Mouse (Mus musculus) neural tube, embryonic 13.5 days (tissue): ENCODE data around the gene Slc26a8. TPM values are rescaled to one million over a fixed set of nuclear protein-coding genes. Genes with fewer than 3 reads are reported as not detected.
A peak's percentile ranks its signal among the peaks of the same experiment; 100 is the strongest.

ENCODE experiments used
- ATAC-seq: fragments of 200-750 bp; cut with Nextera tagmentation; 2 replicates; pipeline ENCODE4 v1.8.0; 2017; ENCODE audit warnings: low read depth, mild to moderate bottlenecking, moderate TSS enrichment, moderate library complexity
- H3K27ac ChIP-seq: fragments of 300-500 bp; sonication (generic); replicated peaks from 2 replicates; pipeline ENCODE4 v1.5.1; 2015; ENCODE audit warnings: moderate library complexity, mild to moderate bottlenecking, inconsistent platforms
- H3K27me3 ChIP-seq: fragments of 300-500 bp; sonication (generic); 2 replicates; pipeline ENCODE4 v1.6.1; 2015; ENCODE audit warnings: mild to moderate bottlenecking, inconsistent platforms
- H3K36me3 ChIP-seq: fragments of 300-500 bp; sonication (generic); 2 replicates; pipeline ENCODE4 v1.6.1; 2015; ENCODE audit warnings: mild to moderate bottlenecking, inconsistent platforms
- H3K4me1 ChIP-seq: fragments of 300-500 bp; sonication (generic); replicated peaks from 2 replicates; pipeline ENCODE4 v1.6.1; 2015; ENCODE audit warnings: inconsistent platforms
- H3K4me2 ChIP-seq: fragments of 300-500 bp; sonication (generic); 2 replicates; pipeline ENCODE4 v1.6.1; 2015; ENCODE audit warnings: inconsistent platforms, mild to moderate bottlenecking, moderate library complexity
- H3K4me3 ChIP-seq: fragments of 300-500 bp; sonication (generic); 2 replicates; pipeline ENCODE4 v1.5.1; 2015; ENCODE audit warnings: mild to moderate bottlenecking, inconsistent platforms
- H3K9ac ChIP-seq: fragments of 300-500 bp; sonication (generic); 2 replicates; pipeline ENCODE4 v1.6.1; 2015; ENCODE audit warnings: moderate library complexity, mild to moderate bottlenecking, inconsistent platforms
- H3K9me3 ChIP-seq: fragments of 300-500 bp; sonication (generic); 2 replicates; pipeline ENCODE4 v1.6.1; 2016; ENCODE audit warnings: inconsistent platforms
- WGBS: fragments of 180-500 bp; shearing (Covaris S2); methylation state at CpG from one replicate; pipeline ENCODE4 v1.1.7; 2015; 5-methylcytosine and 5-hydroxymethylcytosine counted together
- polyA plus RNA-seq: library from polyadenylated mRNA; unstranded; fragments of >200 nt; fragmentation: Nextera tagmentation; extraction: Ambion mirVana; gene quantifications from 2 replicates; pipeline ENCODE4 v1.2.1, GENCODE M21; 2015

The Slc26a8 gene
- polyA plus RNA-seq, 1 experiment from 2014 or later: 1.2 TPM

- Histone ChIP-seq H3K27me3 (no peaks in the 10 kb centered on the region), H3K9ac (no peak overlapping the region), H3K36me3 (no peaks in the 10 kb centered on the region), H3K4me1 (no peaks in the 10 kb centered on the region), H3K9me3 (no peaks in the 10 kb centered on the region), H3K27ac (no peak overlapping the region), H3K4me3 (no peak overlapping the region), H3K4me2 (no peak overlapping the region)
- no peak for ATAC-seq
- 83% methylated on average over 13 of the region's 13 CpGs for WGBS
Observed at GRCm38 (mm10) chr17:28682311-28683084, 7.5 kb downstream of the Slc26a8 start.

- WGBS: 53% methylated on average over 6 of the region's 6 CpGs
Observed at GRCm38 (mm10) chr17:28659564-28659963, 30.5 kb downstream of the Slc26a8 start.

GRCm38 (mm10) chr17:28657936-28658335 lies 32.1 kb downstream of the Slc26a8 start:
- Histone ChIP-seq H3K4me1 (peaks cover 8% of the 10 kb centered on the region; the same call in 1 of the 2 replicates), H3K36me3 (no peaks in the 10 kb centered on the region), H3K9me3 (no peaks in the 10 kb centered on the region), H3K4me2 (no peak overlapping the region), H3K27ac (peak overlapping the region; percentile 33; the same call in 1 of the 2 replicates), H3K4me3 (no peak overlapping the region), H3K9ac (no peak overlapping the region), H3K27me3 (no peaks in the 10 kb centered on the region)
- ATAC-seq: peak; percentile 93
- WGBS: 34% methylated on average over 4 of the region's 4 CpGs

More at GRCm38 (mm10) chr17:28659564-28659963, 30.5 kb downstream of the Slc26a8 start:
- no peak for ATAC-seq
- Histone ChIP-seq H3K4me2 (no peak overlapping the region), H3K9ac (no peak overlapping the region), H3K36me3 (no peaks in the 10 kb centered on the region), H3K9me3 (no peaks in the 10 kb centered on the region), H3K4me3 (no peak overlapping the region), H3K27me3 (no peaks in the 10 kb centered on the region), H3K4me1 (peaks cover 8% of the 10 kb centered on the region; the same call in 1 of the 2 replicates), H3K27ac (no peak overlapping the region)

GRCm38 (mm10) chr17:28650268-28650667 lies 39.8 kb downstream of the Slc26a8 start:
- H3K9me3 ChIP-seq: no peaks in the 10 kb centered on the region
- H3K27ac ChIP-seq: no peak overlapping the region
- no peak for ATAC-seq
- no peaks in the 10 kb centered on the region for H3K4me1 ChIP-seq
- no peaks in the 10 kb centered on the region for H3K27me3 ChIP-seq
- no peak overlapping the region for H3K9ac ChIP-seq
- no peak overlapping the region for H3K4me3 ChIP-seq
- H3K4me2 ChIP-seq: no peak overlapping the region
- no peaks in the 10 kb centered on the region for H3K36me3 ChIP-seq
- WGBS: 74% methylated on average over 3 of the region's 3 CpGs

- no peak for ATAC-seq
- no peaks in the 10 kb centered on the region for H3K9me3 ChIP-seq
- 49% methylated on average over 6 of the region's 6 CpGs for WGBS
- no peaks in the 10 kb centered on the region for H3K36me3 ChIP-seq
- H3K27me3 ChIP-seq: no peaks in the 10 kb centered on the region
- H3K27ac ChIP-seq: no peak overlapping the region
- no peaks in the 10 kb centered on the region for H3K4me1 ChIP-seq
- H3K9ac ChIP-seq: no peak overlapping the region
- H3K4me2 ChIP-seq: no peak overlapping the region
- no peak overlapping the region for H3K4me3 ChIP-seq
Observed at GRCm38 (mm10) chr17:28648607-28649370, 41.2 kb downstream of the Slc26a8 start.

GRCm38 (mm10) chr17:28646221-28646620 lies 43.8 kb downstream of the Slc26a8 start:
- Histone ChIP-seq H3K4me2 (no peak overlapping the region), H3K27ac (no peak overlapping the region), H3K4me1 (no peaks in the 10 kb centered on the region), H3K27me3 (no peaks in the 10 kb centered on the region), H3K4me3 (no peak overlapping the region), H3K9ac (no peak overlapping the region), H3K9me3 (no peaks in the 10 kb centered on the region), H3K36me3 (no peaks in the 10 kb centered on the region)
- WGBS: 69% methylated on average over 3 of the region's 3 CpGs
- no peak for ATAC-seq

GRCm38 (mm10) chr17:28644112-28644511 lies 45.9 kb downstream of the Slc26a8 start:
- ATAC-seq: no peak
- Histone ChIP-seq H3K4me2 (no peak overlapping the region), H3K36me3 (no peaks in the 10 kb centered on the region), H3K9ac (no peak overlapping the region), H3K4me1 (no peaks in the 10 kb centered on the region), H3K9me3 (no peaks in the 10 kb centered on the region), H3K27me3 (no peaks in the 10 kb centered on the region), H3K27ac (no peak overlapping the region), H3K4me3 (no peak overlapping the region)
- 66% methylated on average over 4 of the region's 4 CpGs for WGBS

- no peaks in the 10 kb centered on the region for H3K36me3 ChIP-seq
- no peak overlapping the region for H3K4me2 ChIP-seq
- H3K27me3 ChIP-seq: no peaks in the 10 kb centered on the region
- WGBS: 41% methylated on average over 3 of the region's 3 CpGs
- ATAC-seq: no peak
- no peaks in the 10 kb centered on the region for H3K4me1 ChIP-seq
- no peak overlapping the region for H3K9ac ChIP-seq
- no peak overlapping the region for H3K27ac ChIP-seq
- no peaks in the 10 kb centered on the region for H3K9me3 ChIP-seq
- no peak overlapping the region for H3K4me3 ChIP-seq
Observed at GRCm38 (mm10) chr17:28643697-28644096, 46.3 kb downstream of the Slc26a8 start.

- whole genome bisulfite sequencing: 83% methylated on average over 3 of the region's 3 CpGs
- Histone ChIP-seq H3K4me2 (no peak overlapping the region), H3K4me3 (no peak overlapping the region), H3K27ac (no peak overlapping the region), H3K9me3 (no peaks in the 10 kb centered on the region), H3K9ac (no peak overlapping the region), H3K27me3 (no peaks in the 10 kb centered on the region), H3K36me3 (no peaks in the 10 kb centered on the region), H3K4me1 (no peaks in the 10 kb centered on the region)
- no peak for ATAC-seq
Observed at GRCm38 (mm10) chr17:28640113-28640512, 49.9 kb downstream of the Slc26a8 start.

GRCm38 (mm10) chr17:28637711-28638690 lies 52.0 kb downstream of the Slc26a8 start:
- no peak overlapping the region for H3K27ac ChIP-seq
- H3K36me3 ChIP-seq: no peaks in the 10 kb centered on the region
- no peaks in the 10 kb centered on the region for H3K4me1 ChIP-seq
- ATAC-seq: no peak
- H3K9ac ChIP-seq: no peak overlapping the region
- 88% methylated on average over 7 of the region's 7 CpGs for WGBS
- no peaks in the 10 kb centered on the region for H3K9me3 ChIP-seq
- no peak overlapping the region for H3K4me3 ChIP-seq
- no peak overlapping the region for H3K4me2 ChIP-seq
- no peaks in the 10 kb centered on the region for H3K27me3 ChIP-seq

GRCm38 (mm10) chr17:28635842-28636241 lies 54.2 kb downstream of the Slc26a8 start:
- Histone ChIP-seq H3K36me3 (no peaks in the 10 kb centered on the region), H3K4me1 (no peaks in the 10 kb centered on the region), H3K9ac (no peak overlapping the region), H3K4me2 (no peak overlapping the region), H3K4me3 (no peak overlapping the region), H3K27ac (no peak overlapping the region), H3K27me3 (no peaks in the 10 kb centered on the region), H3K9me3 (no peaks in the 10 kb centered on the region)
- WGBS: 91% methylated on average over 5 of the region's 5 CpGs
- no peak for ATAC-seq
